Mouse (Mus musculus) stomach, postnatal 0 days (tissue): ENCODE data around the gene Dcbld1.

Experiments
- CTCF ChIP-seq: IDR thresholded peaks from 2 replicates; pipeline ENCODE4 v1.5.1; 2016; ENCODE audit warnings: antibody characterized with exemption, low read depth, mild to moderate bottlenecking, moderate library complexity
- EP300 ChIP-seq: optimal IDR thresholded peaks from 2 replicates; pipeline ENCODE3; 2016; ENCODE audit warnings: antibody characterized with exemption

- no peak for TF ChIP-seq CTCF
- TF ChIP-seq EP300, result no peak
Observed at GRCm38 (mm10) chr10:52289261-52289660, 55.8 kb downstream of the Dcbld1 start.
